8 mouse cellular contexts compared by ENCODE assay signal in genomic region chr2:122148242-122148917, GRCm38 (mm10). TPM values are rescaled to one million over a fixed set of nuclear protein-coding genes. Genes with fewer than 3 reads are reported as not detected.
DNase-seq lines count a peak whose midpoint lies in the region; ATAC-seq and TF ChIP-seq lines count a peak whose summit lies in the region.

No protein-coding gene starts in this region.

- DNase-seq in urinary bladder, adult 18-20 months (ENCODE audit: low spot score in 2 of 2) = peak; percentile 16 to 26
- no peak for DNase-seq in urinary bladder, adult 2 months (ENCODE audit: low spot score)
- DNase-seq in natural killer cell, adult 2 months (ENCODE audit: low spot score in 2 of 2) = peak; percentile 80

- no peak for ATAC-seq in embryonic facial prominence, embryonic 13.5 days (ENCODE audit: insufficient number of reproducible peaks, insufficient read depth, low FRiP score, low TSS enrichment, low read depth)
- no peak for ATAC-seq in heart, embryonic 12.5 days (ENCODE audit: insufficient number of reproducible peaks, low FRiP score)
- 0 out of 2 replicates have a peak, but pooled peaks have one; percentile 44 for ATAC-seq in kidney, embryonic 14.5 days (ENCODE audit: low FRiP score, low TSS enrichment)
- peak; percentile 11 for ATAC-seq in liver, embryonic 15.5 days (ENCODE audit: insufficient read depth)

- H3K4me1 ChIP-seq in embryonic facial prominence, embryonic 13.5 days = peaks cover 19% of the 10 kb centered on the region
- peaks cover 17% of the 10 kb centered on the region for H3K4me1 ChIP-seq in heart, embryonic 12.5 days (replicated peaks)
- H3K4me1 ChIP-seq in kidney, embryonic 14.5 days (ENCODE audit: control insufficient read depth, insufficient read depth, low read length) = 0 out of 2 replicates have a peak, but pooled peaks cover 8% of the 10 kb centered on the region
- H3K4me1 ChIP-seq in liver, embryonic 15.5 days (replicated peaks) = peaks cover 56% of the 10 kb centered on the region
- H3K4me1 ChIP-seq in testis, adult 2 months (ENCODE audit: control insufficient read depth, insufficient read depth, low read length) = peaks cover 4% of the 10 kb centered on the region

- H3K9me3 ChIP-seq in embryonic facial prominence, embryonic 13.5 days = no peaks in the 10 kb centered on the region
- no peaks in the 10 kb centered on the region for H3K9me3 ChIP-seq in heart, embryonic 12.5 days (replicated peaks)
- H3K9me3 ChIP-seq in kidney, embryonic 14.5 days (ENCODE audit: control insufficient read depth, low read length) = no peaks in the 10 kb centered on the region
- H3K9me3 ChIP-seq in liver, embryonic 15.5 days (replicated peaks) = no peaks in the 10 kb centered on the region

- TF ChIP-seq CTCF in testis, adult 2 months (IDR thresholded peaks at IDR 0.05; ENCODE audit: control insufficient read depth, insufficient read depth, insufficient replicate concordance, low read depth, low read length) = no peak

- TF ChIP-seq POLR2A in testis, adult 2 months (IDR thresholded peaks at IDR 0.05; ENCODE audit: control insufficient read depth, low read depth, low read length) = no peak

- peak overlapping the region; percentile 88; the same call in 1 of the 2 replicates for H3K27ac ChIP-seq in embryonic facial prominence, embryonic 13.5 days
- peak overlapping the region; percentile 76; the same call in 1 of the 2 replicates for H3K27ac ChIP-seq in heart, embryonic 12.5 days (ENCODE audit: poor library complexity, severe bottlenecking)
- H3K27ac ChIP-seq in kidney, embryonic 14.5 days (ENCODE audit: low read depth, low read length) = peak overlapping the region; percentile 66; the same call in 1 of the 2 replicates
- peak overlapping the region; percentile 82 for H3K27ac ChIP-seq in liver, embryonic 15.5 days (replicated peaks)
- H3K27ac ChIP-seq in testis, adult 2 months (ENCODE audit: control insufficient read depth, insufficient read depth, low read depth, low read length) = peak overlapping the region; percentile 70; the same call in 1 of the 2 replicates

- peaks cover 16% of the 10 kb centered on the region; the same call in 1 of the 2 replicates for H3K36me3 ChIP-seq in embryonic facial prominence, embryonic 13.5 days
- H3K36me3 ChIP-seq in heart, embryonic 12.5 days = peaks cover 18% of the 10 kb centered on the region
- peaks cover 10% of the 10 kb centered on the region; the same call in 1 of the 2 replicates for H3K36me3 ChIP-seq in kidney, embryonic 14.5 days (ENCODE audit: control insufficient read depth, insufficient read depth, low read length)
- H3K36me3 ChIP-seq in liver, embryonic 15.5 days (replicated peaks) = peaks cover 16% of the 10 kb centered on the region
- no peaks in the 10 kb centered on the region for H3K36me3 ChIP-seq in testis, adult 2 months (ENCODE audit: control insufficient read depth, insufficient read depth, low read length)

- 30% methylated on average over 18 of the region's 18 CpGs for WGBS in embryonic facial prominence, embryonic 13.5 days
- 30% methylated on average over 18 of the region's 18 CpGs for WGBS in heart, embryonic 12.5 days
- WGBS in kidney, embryonic 14.5 days = 31% methylated on average over 18 of the region's 18 CpGs
- WGBS in liver, embryonic 15.5 days (ENCODE audit: insufficient replicate concordance) = 6% methylated on average over 18 of the region's 18 CpGs

- H3K9ac ChIP-seq in embryonic facial prominence, embryonic 13.5 days = peak overlapping the region; percentile 83
- H3K9ac ChIP-seq in heart, embryonic 12.5 days = peak overlapping the region; percentile 85
- peak overlapping the region; percentile 72 for H3K9ac ChIP-seq in kidney, embryonic 14.5 days (ENCODE audit: low read depth, low read length)
- H3K9ac ChIP-seq in liver, embryonic 15.5 days = peak overlapping the region; percentile 79

- peak overlapping the region; percentile 74 for H3K4me3 ChIP-seq in embryonic facial prominence, embryonic 13.5 days
- H3K4me3 ChIP-seq in heart, embryonic 12.5 days = peak overlapping the region; percentile 83
- peak overlapping the region; percentile 63 for H3K4me3 ChIP-seq in kidney, embryonic 14.5 days (ENCODE audit: low read length)
- H3K4me3 ChIP-seq in liver, embryonic 15.5 days (replicated peaks) = peak overlapping the region; percentile 72
- H3K4me3 ChIP-seq in testis, adult 2 months (ENCODE audit: control insufficient read depth, low read depth, low read length) = peak overlapping the region; percentile 95

- no peaks in the 10 kb centered on the region for H3K27me3 ChIP-seq in embryonic facial prominence, embryonic 13.5 days
- H3K27me3 ChIP-seq in heart, embryonic 12.5 days (replicated peaks) = no peaks in the 10 kb centered on the region
- no peaks in the 10 kb centered on the region for H3K27me3 ChIP-seq in kidney, embryonic 14.5 days (ENCODE audit: control insufficient read depth, insufficient read depth, low read length)
- no peaks in the 10 kb centered on the region for H3K27me3 ChIP-seq in liver, embryonic 15.5 days
- H3K27me3 ChIP-seq in testis, adult 2 months (ENCODE audit: control insufficient read depth, insufficient read depth, low read length) = no peaks in the 10 kb centered on the region

- peak overlapping the region; percentile 61 for H3K4me2 ChIP-seq in embryonic facial prominence, embryonic 13.5 days
- peak overlapping the region; percentile 84 for H3K4me2 ChIP-seq in heart, embryonic 12.5 days
- H3K4me2 ChIP-seq in kidney, embryonic 14.5 days (replicated peaks; ENCODE audit: low read depth, low read length) = peak overlapping the region; percentile 86
- H3K4me2 ChIP-seq in liver, embryonic 15.5 days = peak overlapping the region; percentile 94

RNA-seq across cellular contexts. Expression of gene B2m, which starts 0.9 kb away (rescaled TPM):
- 721 and 902 TPM in 2 replicates for polyA plus RNA-seq in urinary bladder, adult 2 months (2012; rRNA removed)
- polyA plus RNA-seq in embryonic facial prominence, embryonic 13.5 days (2015; fragmentation: Nextera tagmentation; extraction: Ambion mirVana) = 239 and 303 TPM in 2 replicates
- 246 and 247 TPM in 2 replicates for polyA plus RNA-seq in heart, embryonic 12.5 days (2016; fragmentation: Nextera tagmentation; extraction: Ambion mirVana)
- 202 and 246 TPM in 2 replicates for polyA plus RNA-seq in kidney, embryonic 14.5 days (2014; fragmentation: Nextera tagmentation; extraction: Ambion mirVana)
- polyA plus RNA-seq in liver, embryonic 15.5 days (2015; fragmentation: Nextera tagmentation; extraction: Ambion mirVana) = 416 and 443 TPM in 2 replicates
- 35.8 and 163 TPM in 2 replicates for polyA plus RNA-seq in testis, adult 2 months (2012; rRNA removed)

RNA-seq across cellular contexts. Expression of gene Trim69, which starts 12.1 kb away (rescaled TPM):
- polyA plus RNA-seq in urinary bladder, adult 2 months (2012; rRNA removed) = 0.04 and 0.06 TPM in 2 replicates
- not detected in 2 replicates for polyA plus RNA-seq in embryonic facial prominence, embryonic 13.5 days (2015; fragmentation: Nextera tagmentation; extraction: Ambion mirVana)
- polyA plus RNA-seq in heart, embryonic 12.5 days (2016; fragmentation: Nextera tagmentation; extraction: Ambion mirVana) = 0.10 TPM in 1 of 2 replicates, not detected in the other
- not detected in 2 replicates for polyA plus RNA-seq in kidney, embryonic 14.5 days (2014; fragmentation: Nextera tagmentation; extraction: Ambion mirVana)
- not detected in 2 replicates for polyA plus RNA-seq in liver, embryonic 15.5 days (2015; fragmentation: Nextera tagmentation; extraction: Ambion mirVana)
- polyA plus RNA-seq in testis, adult 2 months (2012; rRNA removed) = 108 and 122 TPM in 2 replicates

RNA-seq across cellular contexts. Expression of gene Spg11, which starts 30.2 kb away (rescaled TPM):
- polyA plus RNA-seq in urinary bladder, adult 2 months (2012; rRNA removed) = 8.9 and 10.1 TPM in 2 replicates
- polyA plus RNA-seq in embryonic facial prominence, embryonic 13.5 days (2015; fragmentation: Nextera tagmentation; extraction: Ambion mirVana) = 9.1 and 10.1 TPM in 2 replicates
- 8.3 and 8.8 TPM in 2 replicates for polyA plus RNA-seq in heart, embryonic 12.5 days (2016; fragmentation: Nextera tagmentation; extraction: Ambion mirVana)
- polyA plus RNA-seq in kidney, embryonic 14.5 days (2014; fragmentation: Nextera tagmentation; extraction: Ambion mirVana) = 6.0 and 12.8 TPM in 2 replicates
- polyA plus RNA-seq in liver, embryonic 15.5 days (2015; fragmentation: Nextera tagmentation; extraction: Ambion mirVana) = 2.7 and 3.6 TPM in 2 replicates
- polyA plus RNA-seq in testis, adult 2 months (2012; rRNA removed) = 6.4 and 8.0 TPM in 2 replicates

RNA-seq across cellular contexts. Expression of gene Patl2, which starts 37.6 kb away (rescaled TPM):
- polyA plus RNA-seq in urinary bladder, adult 2 months (2012; rRNA removed) = not detected in 2 replicates
- not detected in 2 replicates for polyA plus RNA-seq in embryonic facial prominence, embryonic 13.5 days (2015; fragmentation: Nextera tagmentation; extraction: Ambion mirVana)
- polyA plus RNA-seq in heart, embryonic 12.5 days (2016; fragmentation: Nextera tagmentation; extraction: Ambion mirVana) = not detected in 2 replicates
- not detected in 2 replicates for polyA plus RNA-seq in kidney, embryonic 14.5 days (2014; fragmentation: Nextera tagmentation; extraction: Ambion mirVana)
- 0.06 TPM in 1 of 2 replicates, not detected in the other for polyA plus RNA-seq in liver, embryonic 15.5 days (2015; fragmentation: Nextera tagmentation; extraction: Ambion mirVana)
- 0.40 and 0.86 TPM in 2 replicates for polyA plus RNA-seq in testis, adult 2 months (2012; rRNA removed)

RNA-seq across cellular contexts. Expression of gene Terb2, which starts 37.7 kb away (rescaled TPM):
- polyA plus RNA-seq in urinary bladder, adult 2 months (2012; rRNA removed) = not detected in 2 replicates
- polyA plus RNA-seq in embryonic facial prominence, embryonic 13.5 days (2015; fragmentation: Nextera tagmentation; extraction: Ambion mirVana) = not detected in 2 replicates
- polyA plus RNA-seq in heart, embryonic 12.5 days (2016; fragmentation: Nextera tagmentation; extraction: Ambion mirVana) = not detected in 2 replicates
- not detected in 2 replicates for polyA plus RNA-seq in kidney, embryonic 14.5 days (2014; fragmentation: Nextera tagmentation; extraction: Ambion mirVana)
- polyA plus RNA-seq in liver, embryonic 15.5 days (2015; fragmentation: Nextera tagmentation; extraction: Ambion mirVana) = not detected in 2 replicates
- polyA plus RNA-seq in testis, adult 2 months (2012; rRNA removed) = 1.3 and 1.6 TPM in 2 replicates

Comparison
In these comparisons a context has a peak if more than half of its experiments do, and no peak if none do; other contexts are left out.
1. ATAC-seq: peak in kidney, embryonic 14.5 days (single experiment) and liver, embryonic 15.5 days (single experiment); none in embryonic facial prominence, embryonic 13.5 days (single experiment) and heart, embryonic 12.5 days (single experiment).
2. RNA of gene Trim69, which starts 12.1 kb away (polyA plus RNA-seq): 108 to 122 TPM in testis, adult 2 months; not detected in kidney, embryonic 14.5 days, 0.04 to 0.06 TPM in urinary bladder, adult 2 months, not detected in embryonic facial prominence, embryonic 13.5 days, 0.10 TPM in heart, embryonic 12.5 days and not detected in liver, embryonic 15.5 days; every median in the first group is over 10 times any median in the second.
3. Peak in every context shown above with its lines, with median percentiles within 50 percentile points of each other: H3K27ac ChIP-seq, H3K4me2 ChIP-seq, H3K4me3 ChIP-seq and H3K9ac ChIP-seq.